Mouse (Mus musculus) heart, postnatal 14 days (tissue): ENCODE measurements around the gene Grip1. TPM values are rescaled to one million over a fixed set of nuclear protein-coding genes. Genes with fewer than 3 reads are reported as not detected.

Experiments
- DNase-seq, 2 experiments: peaks; one replicate each; pipeline ENCODE4 v3.0.0; 2021 to 2022
- intact Hi-C: fragments of 180-260 bp; cut with DNase I; formaldehyde crosslinking; loops from one replicate; pipeline ENCODE4 v1.15.1; 2025
- total RNA-seq, 2 experiments: library from RNA; stranded (reverse); gene quantifications; 2 replicates each; pipeline ENCODE4 v1.2.3; 2021

Grip1 gene
- total RNA-seq, 2 experiments from 2014 or later, result 0.61 to 0.86 TPM

GRCm38 (mm10) chr10:119457121-119457520 lies 3.5 kb downstream of the Grip1 start:
- intact Hi-C loops, result no loop called here
- DNase-seq, result no peak

GRCm38 (mm10) chr10:119458991-119459390 lies 5.4 kb downstream of the Grip1 start:
- no peak for DNase-seq
- intact Hi-C loops, result no loop called here

GRCm38 (mm10) chr10:119463345-119463744 lies 9.7 kb downstream of the Grip1 start:
- DNase-seq, result peak; percentile 23 to 47
- intact Hi-C loops, result no loop called here

- no peak for DNase-seq
- intact Hi-C loops, result no loop called here
These were observed 10.2 kb downstream of the Grip1 start for GRCm38 (mm10) chr10:119463793-119464192.

- DNase-seq, result no peak
- intact Hi-C loops, result no loop called here
These were observed 14.3 kb downstream of the Grip1 start for GRCm38 (mm10) chr10:119467976-119468375.

GRCm38 (mm10) chr10:119470096-119470495 lies 16.5 kb downstream of the Grip1 start:
- no peak for DNase-seq
- intact Hi-C loops, result no loop called here

- no peak for DNase-seq
- intact Hi-C loops, result no loop called here
These were observed 21.5 kb downstream of the Grip1 start for GRCm38 (mm10) chr10:119475166-119475565.

- intact Hi-C loops, result no loop called here
These were observed 24.0 kb downstream of the Grip1 start for GRCm38 (mm10) chr10:119477661-119478060.

GRCm38 (mm10) chr10:119483068-119483705 lies 29.6 kb downstream of the Grip1 start:
- no peak for DNase-seq
- intact Hi-C loops, result no loop called here

More at GRCm38 (mm10) chr10:119477661-119478060, 24.0 kb downstream of the Grip1 start:
- DNase-seq, result no peak

GRCm38 (mm10) chr10:119483766-119484165 lies 30.1 kb downstream of the Grip1 start:
- intact Hi-C loops, result no loop called here
- no peak for DNase-seq

GRCm38 (mm10) chr10:119486936-119487335 lies 33.3 kb downstream of the Grip1 start:
- intact Hi-C loops, result no loop called here
- DNase-seq, result no peak

GRCm38 (mm10) chr10:119490831-119491230 lies 37.2 kb downstream of the Grip1 start:
- no peak for DNase-seq
- intact Hi-C loops, result no loop called here

- intact Hi-C loops, result no loop called here
These were observed 41.7 kb downstream of the Grip1 start for GRCm38 (mm10) chr10:119495317-119495716.

GRCm38 (mm10) chr10:119496221-119496620 lies 42.6 kb downstream of the Grip1 start:
- intact Hi-C loops, result no loop called here
- DNase-seq, result peak; percentile 12 to 16

More at GRCm38 (mm10) chr10:119495317-119495716, 41.7 kb downstream of the Grip1 start:
- no peak for DNase-seq

- intact Hi-C loops, result no loop called here
- no peak for DNase-seq
These were observed 68.1 kb downstream of the Grip1 start for GRCm38 (mm10) chr10:119521686-119522085.

GRCm38 (mm10) chr10:119525730-119526129 lies 72.1 kb downstream of the Grip1 start:
- intact Hi-C loops, result no loop called here
- no peak for DNase-seq

GRCm38 (mm10) chr10:119534852-119535251 lies 81.2 kb downstream of the Grip1 start:
- DNase-seq, result no peak
- intact Hi-C loops, result no loop called here

- intact Hi-C loops, result no loop called here
- DNase-seq, result no peak
These were observed 88.0 kb downstream of the Grip1 start for GRCm38 (mm10) chr10:119541655-119542054.

GRCm38 (mm10) chr10:119543771-119544170 lies 90.1 kb downstream of the Grip1 start:
- DNase-seq, result no peak
- intact Hi-C loops, result no loop called here

GRCm38 (mm10) chr10:119544743-119545142 lies 91.1 kb downstream of the Grip1 start:
- intact Hi-C loops, result no loop called here
- no peak for DNase-seq

GRCm38 (mm10) chr10:119547875-119548274 lies 94.2 kb downstream of the Grip1 start:
- intact Hi-C loops, result no loop called here
- DNase-seq, result no peak

- intact Hi-C loops, result no loop called here
- DNase-seq, result no peak
These were observed 95.1 kb downstream of the Grip1 start for GRCm38 (mm10) chr10:119548774-119549173.

GRCm38 (mm10) chr10:119550630-119551029 lies 97.0 kb downstream of the Grip1 start:
- intact Hi-C loops, result no loop called here
- DNase-seq, result no peak
